Mouse (Mus musculus): Measurements from ENCODE around the gene Celf2. TPM values are rescaled to one million over a fixed set of nuclear protein-coding genes. Genes with fewer than 3 reads are reported as not detected.

Celf2 gene
- polyA plus RNA-seq, 1 experiment from 2014 or later, result 16.5 TPM

DNA sequence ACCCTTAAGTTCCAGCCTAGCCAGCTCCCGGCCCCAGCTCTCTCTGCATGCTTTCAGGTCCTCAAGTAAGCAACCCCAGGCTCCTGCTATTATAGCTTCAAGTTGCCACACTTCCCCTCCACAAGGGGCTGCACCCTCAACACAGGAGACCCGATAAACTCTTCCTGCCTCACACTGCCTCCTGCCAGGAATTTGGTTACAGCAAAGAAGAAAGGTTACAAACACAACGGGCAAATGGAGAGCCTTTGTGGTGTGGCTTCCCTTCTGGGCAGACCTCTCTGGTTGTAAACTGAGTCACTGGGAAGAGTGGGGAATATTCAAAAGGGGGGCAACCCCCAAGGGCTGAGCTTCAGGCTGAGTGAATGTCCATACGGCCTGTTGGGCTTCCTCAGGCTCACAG lies 983.1 kb downstream of the Celf2 start:
- no peaks in the 10 kb centered on the region for H3K9me3 ChIP-seq (ENCODE audit: low read length)
- H3K9ac ChIP-seq (replicated peaks; ENCODE audit: low read length), result no peak overlapping the region
- no peak overlapping the region for H3K4me3 ChIP-seq (ENCODE audit: low read length)
- WGBS, result 42% methylated on average over 4 of the region's 4 CpGs
- no peak overlapping the region for H3K4me2 ChIP-seq (replicated peaks; ENCODE audit: low read depth, low read length)
- no peaks in the 10 kb centered on the region for H3K36me3 ChIP-seq (ENCODE audit: insufficient read depth, low read length)
- no peaks in the 10 kb centered on the region for H3K4me1 ChIP-seq (ENCODE audit: insufficient read depth, low read length)
- no peak overlapping the region for H3K27ac ChIP-seq (ENCODE audit: low read length)
- H3K27me3 ChIP-seq (ENCODE audit: insufficient read depth, low read length), result no peaks in the 10 kb centered on the region
- no peak for ATAC-seq (ENCODE audit: low FRiP score, low TSS enrichment)

DNA sequence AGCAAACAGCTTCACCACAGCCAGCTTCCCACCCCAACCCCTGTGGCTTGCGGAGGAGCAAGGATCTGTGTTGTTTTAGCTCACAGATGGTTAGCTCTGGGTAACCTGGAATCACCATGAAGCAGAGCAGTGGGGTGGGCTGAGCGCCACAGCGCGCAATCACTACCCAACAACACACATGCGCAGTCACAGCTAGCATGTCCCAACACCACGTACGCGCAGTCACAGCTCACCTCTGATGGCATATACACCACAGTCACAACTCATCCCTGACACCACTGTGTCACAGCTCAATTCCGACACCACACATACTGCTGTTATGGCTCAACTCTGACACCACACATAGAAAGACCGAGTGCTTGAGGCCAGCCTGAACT lies 985.5 kb downstream of the Celf2 start:
- ATAC-seq (ENCODE audit: low FRiP score, low TSS enrichment), result no peak
- Histone ChIP-seq H3K4me1 (ENCODE audit: insufficient read depth, low read length) (no peaks in the 10 kb centered on the region), H3K27me3 (ENCODE audit: insufficient read depth, low read length) (no peaks in the 10 kb centered on the region), H3K9ac (replicated peaks; ENCODE audit: low read length) (no peak overlapping the region), H3K4me3 (ENCODE audit: low read length) (no peak overlapping the region), H3K4me2 (replicated peaks; ENCODE audit: low read depth, low read length) (no peak overlapping the region), H3K9me3 (ENCODE audit: low read length) (no peaks in the 10 kb centered on the region), H3K27ac (ENCODE audit: low read length) (no peak overlapping the region), H3K36me3 (ENCODE audit: insufficient read depth, low read length) (no peaks in the 10 kb centered on the region)
- WGBS, result 89% methylated on average over 10 of the region's 10 CpGs

DNA sequence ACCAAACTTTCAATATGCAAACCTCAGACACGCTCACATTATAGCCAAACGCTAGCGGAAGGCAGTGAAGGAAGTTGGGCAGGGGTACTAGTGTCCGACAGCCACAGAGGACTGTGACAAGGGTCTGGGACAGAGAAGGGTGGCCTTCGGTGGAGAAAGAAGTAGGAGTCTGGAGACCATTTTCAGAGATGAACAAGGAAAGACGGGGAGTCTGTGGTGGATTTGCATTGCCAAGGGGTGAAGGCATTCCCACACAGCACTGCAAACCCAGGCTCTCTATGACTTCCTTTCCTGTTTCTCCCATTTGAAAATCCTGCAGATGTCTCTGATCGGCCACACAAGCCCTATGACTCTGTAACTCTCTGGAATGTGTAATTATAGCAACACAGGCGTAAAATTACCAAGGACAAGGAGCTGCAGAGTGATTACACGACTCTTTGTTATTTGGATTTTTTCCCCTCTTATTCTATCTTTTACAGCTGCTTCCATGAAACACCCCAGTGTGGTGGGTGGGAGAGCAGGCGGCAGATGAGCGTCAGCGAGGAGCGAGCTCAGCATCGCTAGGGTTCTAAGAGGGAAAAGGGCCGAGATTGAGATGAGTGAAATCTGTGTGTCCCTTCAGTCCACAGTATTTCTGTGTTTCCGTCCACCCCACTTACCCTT lies 986.0 kb downstream of the Celf2 start:
- H3K4me2 ChIP-seq (replicated peaks; ENCODE audit: low read depth, low read length), result no peak overlapping the region
- no peak overlapping the region for H3K27ac ChIP-seq (ENCODE audit: low read length)
- no peaks in the 10 kb centered on the region for H3K36me3 ChIP-seq (ENCODE audit: insufficient read depth, low read length)
- no peak for ATAC-seq (ENCODE audit: low FRiP score, low TSS enrichment)
- 76% methylated on average over 16 of the region's 16 CpGs for WGBS
- no peaks in the 10 kb centered on the region for H3K4me1 ChIP-seq (ENCODE audit: insufficient read depth, low read length)
- H3K9me3 ChIP-seq (ENCODE audit: low read length), result no peaks in the 10 kb centered on the region
- H3K27me3 ChIP-seq (ENCODE audit: insufficient read depth, low read length), result no peaks in the 10 kb centered on the region
- no peak overlapping the region for H3K9ac ChIP-seq (replicated peaks; ENCODE audit: low read length)
- no peak overlapping the region for H3K4me3 ChIP-seq (ENCODE audit: low read length)

DNA sequence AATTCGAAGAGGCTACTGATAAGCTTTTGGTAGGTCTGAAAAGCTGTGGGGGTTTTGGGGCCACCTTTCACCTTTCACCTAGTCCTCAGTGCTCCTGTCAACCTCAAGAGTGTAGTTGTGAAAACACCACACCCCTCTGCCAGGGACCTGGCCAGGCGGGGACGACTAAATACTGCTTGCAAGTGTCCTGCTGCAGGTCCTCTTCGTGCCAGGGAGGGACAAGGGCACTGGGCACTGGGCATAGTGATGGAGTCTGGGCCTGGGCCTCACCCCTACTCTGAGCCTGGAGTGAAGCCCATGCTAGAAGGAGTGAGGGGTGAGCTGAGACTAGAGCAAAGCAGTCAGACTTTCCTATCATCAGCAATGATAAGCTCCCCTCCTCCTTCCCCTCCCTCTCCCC lies 987.0 kb downstream of the Celf2 start:
- ATAC-seq (ENCODE audit: low FRiP score, low TSS enrichment), result no peak
- H3K36me3 ChIP-seq (ENCODE audit: insufficient read depth, low read length), result no peaks in the 10 kb centered on the region
- no peak overlapping the region for H3K4me3 ChIP-seq (ENCODE audit: low read length)
- no peaks in the 10 kb centered on the region for H3K4me1 ChIP-seq (ENCODE audit: insufficient read depth, low read length)
- H3K9me3 ChIP-seq (ENCODE audit: low read length), result no peaks in the 10 kb centered on the region
- no peak overlapping the region for H3K27ac ChIP-seq (ENCODE audit: low read length)
- WGBS, result 85% methylated on average over 4 of the region's 4 CpGs
- no peak overlapping the region for H3K4me2 ChIP-seq (replicated peaks; ENCODE audit: low read depth, low read length)
- no peaks in the 10 kb centered on the region for H3K27me3 ChIP-seq (ENCODE audit: insufficient read depth, low read length)
- no peak overlapping the region for H3K9ac ChIP-seq (replicated peaks; ENCODE audit: low read length)

DNA sequence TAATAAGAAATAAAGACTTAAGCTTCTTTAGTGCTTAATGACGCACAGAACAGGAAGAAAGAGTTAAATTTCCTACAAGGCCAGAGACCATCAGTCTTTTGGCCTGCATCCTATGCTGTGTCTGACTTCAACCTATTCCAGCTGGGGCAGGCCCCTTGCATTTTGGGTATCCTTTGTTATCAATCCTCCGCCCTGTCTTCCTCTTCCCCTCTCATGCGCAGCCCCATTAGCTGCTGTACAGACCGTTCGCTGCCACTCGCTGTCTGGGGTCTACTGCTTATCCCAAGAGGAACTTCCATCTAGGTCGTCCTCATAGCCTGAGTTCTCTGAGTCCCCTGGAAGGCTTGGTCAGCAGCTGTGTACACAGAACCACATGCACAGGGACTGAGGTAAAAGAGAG lies 996.2 kb downstream of the Celf2 start:
- no peaks in the 10 kb centered on the region for H3K36me3 ChIP-seq (ENCODE audit: insufficient read depth, low read length)
- ATAC-seq (ENCODE audit: low FRiP score, low TSS enrichment), result no peak
- H3K9ac ChIP-seq (replicated peaks; ENCODE audit: low read length), result no peak overlapping the region
- WGBS, result 48% methylated on average over 7 of the region's 7 CpGs
- no peaks in the 10 kb centered on the region for H3K4me1 ChIP-seq (ENCODE audit: insufficient read depth, low read length)
- no peak overlapping the region for H3K4me2 ChIP-seq (replicated peaks; ENCODE audit: low read depth, low read length)
- no peak overlapping the region for H3K27ac ChIP-seq (ENCODE audit: low read length)
- H3K4me3 ChIP-seq (ENCODE audit: low read length), result no peak overlapping the region
- no peaks in the 10 kb centered on the region for H3K9me3 ChIP-seq (ENCODE audit: low read length)
- H3K27me3 ChIP-seq (ENCODE audit: insufficient read depth, low read length), result no peaks in the 10 kb centered on the region

DNA sequence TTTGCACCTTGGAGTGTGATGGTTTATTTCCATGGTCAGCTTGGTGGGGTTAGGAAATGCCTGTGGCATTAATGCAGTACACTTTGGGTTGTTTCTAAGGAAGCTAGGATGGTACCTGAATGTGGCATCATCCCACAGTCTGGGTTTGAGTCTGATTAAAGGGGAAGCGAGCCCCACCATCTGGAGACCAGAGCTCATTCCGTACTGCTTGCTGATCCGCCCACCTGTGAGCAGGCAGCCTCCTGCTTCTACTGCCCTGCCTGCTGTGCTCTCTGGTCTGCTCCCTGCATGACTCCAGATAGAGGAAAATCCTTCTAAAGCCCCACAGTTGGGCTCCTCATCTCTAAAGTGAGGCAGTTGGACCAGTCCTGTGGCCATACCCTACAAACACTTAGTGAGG lies 1002.3 kb downstream of the Celf2 start:
- Histone ChIP-seq H3K27ac (ENCODE audit: low read length) (no peak overlapping the region), H3K9ac (replicated peaks; ENCODE audit: low read length) (no peak overlapping the region), H3K4me2 (replicated peaks; ENCODE audit: low read depth, low read length) (no peak overlapping the region), H3K9me3 (ENCODE audit: low read length) (no peaks in the 10 kb centered on the region), H3K27me3 (ENCODE audit: insufficient read depth, low read length) (no peaks in the 10 kb centered on the region), H3K4me3 (ENCODE audit: low read length) (no peak overlapping the region), H3K36me3 (ENCODE audit: insufficient read depth, low read length) (no peaks in the 10 kb centered on the region), H3K4me1 (ENCODE audit: insufficient read depth, low read length) (0 out of 2 replicates have a peak, but pooled peaks cover 4% of the 10 kb centered on the region)
- no peak for ATAC-seq (ENCODE audit: low FRiP score, low TSS enrichment)
- 66% methylated on average over 3 of the region's 3 CpGs for WGBS

DNA sequence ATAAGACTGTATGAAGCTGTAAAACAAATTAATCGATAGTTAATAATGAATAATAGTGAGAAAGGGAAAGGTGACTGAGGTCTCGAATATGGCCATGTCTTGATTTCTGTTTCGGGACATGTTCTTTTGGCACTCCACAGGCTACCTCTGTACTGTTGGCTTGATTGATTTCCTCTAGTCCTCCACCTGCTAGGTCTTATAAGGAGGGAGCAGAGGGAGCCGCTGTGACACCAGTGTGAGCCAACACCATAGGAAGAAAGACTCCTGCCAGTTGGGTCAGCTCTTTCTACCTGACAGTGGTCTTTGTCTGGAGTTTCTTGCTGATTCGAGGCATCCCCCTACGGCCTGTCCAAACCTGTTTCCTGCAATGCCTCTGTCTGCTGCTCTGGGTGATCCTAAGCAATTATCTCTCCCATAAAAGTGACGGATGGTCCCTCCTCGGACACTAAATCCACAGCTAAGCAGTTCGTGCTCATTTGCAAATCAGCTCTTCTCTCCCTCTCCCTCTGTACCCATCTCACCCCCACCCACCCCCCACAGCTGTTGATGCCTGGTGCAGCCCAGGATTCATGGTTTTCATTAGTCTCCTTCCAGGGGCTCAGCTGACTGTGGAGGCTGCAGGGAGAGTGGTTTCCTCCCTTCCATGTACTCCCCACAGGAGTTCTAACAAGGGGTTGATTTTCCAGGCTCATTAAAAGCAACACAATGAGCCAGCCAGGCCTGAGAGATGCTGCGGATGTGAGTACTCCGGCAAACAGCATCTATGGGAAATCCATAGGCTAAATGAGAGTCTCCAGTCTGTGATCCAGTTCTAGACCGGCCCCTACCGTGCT lies 1003.2 kb downstream of the Celf2 start:
- Histone ChIP-seq H3K9me3 (ENCODE audit: low read length) (no peaks in the 10 kb centered on the region), H3K27me3 (ENCODE audit: insufficient read depth, low read length) (no peaks in the 10 kb centered on the region), H3K4me3 (ENCODE audit: low read length) (no peak overlapping the region), H3K9ac (replicated peaks; ENCODE audit: low read length) (no peak overlapping the region), H3K36me3 (ENCODE audit: insufficient read depth, low read length) (no peaks in the 10 kb centered on the region), H3K27ac (ENCODE audit: low read length) (no peak overlapping the region), H3K4me2 (replicated peaks; ENCODE audit: low read depth, low read length) (no peak overlapping the region), H3K4me1 (ENCODE audit: insufficient read depth, low read length) (0 out of 2 replicates have a peak, but pooled peaks cover 4% of the 10 kb centered on the region)
- ATAC-seq (ENCODE audit: low FRiP score, low TSS enrichment), result peak; percentile 91
- WGBS, result 30% methylated on average over 13 of the region's 13 CpGs

DNA sequence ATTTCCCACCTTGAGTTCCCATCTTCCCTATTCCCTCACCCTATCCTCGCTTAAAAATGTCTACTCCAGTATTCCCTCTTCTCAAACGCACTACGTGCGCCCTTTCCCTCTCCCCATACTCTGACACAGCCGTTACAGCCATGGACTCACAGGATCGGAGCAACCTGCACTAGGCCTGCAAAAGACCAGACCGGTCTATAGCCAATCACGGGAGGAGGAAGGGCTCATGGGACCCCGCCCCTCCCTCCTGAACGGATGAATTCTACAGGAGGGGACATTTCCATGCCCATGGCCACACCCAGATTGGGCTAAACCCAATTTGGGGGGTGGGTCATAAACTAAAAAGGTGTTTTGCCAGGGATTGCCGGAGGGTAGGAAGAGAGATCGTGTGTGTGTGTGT lies 1003.8 kb downstream of the Celf2 start:
- Histone ChIP-seq H3K9ac (replicated peaks; ENCODE audit: low read length) (no peak overlapping the region), H3K9me3 (ENCODE audit: low read length) (no peaks in the 10 kb centered on the region), H3K27me3 (ENCODE audit: insufficient read depth, low read length) (no peaks in the 10 kb centered on the region), H3K27ac (ENCODE audit: low read length) (no peak overlapping the region), H3K36me3 (ENCODE audit: insufficient read depth, low read length) (no peaks in the 10 kb centered on the region), H3K4me3 (ENCODE audit: low read length) (no peak overlapping the region), H3K4me1 (ENCODE audit: insufficient read depth, low read length) (0 out of 2 replicates have a peak, but pooled peaks cover 4% of the 10 kb centered on the region), H3K4me2 (replicated peaks; ENCODE audit: low read depth, low read length) (no peak overlapping the region)
- peak; percentile 29; the same call in 1 of the 2 replicates for ATAC-seq (ENCODE audit: low FRiP score, low TSS enrichment)
- 82% methylated on average over 12 of the region's 12 CpGs for WGBS

DNA sequence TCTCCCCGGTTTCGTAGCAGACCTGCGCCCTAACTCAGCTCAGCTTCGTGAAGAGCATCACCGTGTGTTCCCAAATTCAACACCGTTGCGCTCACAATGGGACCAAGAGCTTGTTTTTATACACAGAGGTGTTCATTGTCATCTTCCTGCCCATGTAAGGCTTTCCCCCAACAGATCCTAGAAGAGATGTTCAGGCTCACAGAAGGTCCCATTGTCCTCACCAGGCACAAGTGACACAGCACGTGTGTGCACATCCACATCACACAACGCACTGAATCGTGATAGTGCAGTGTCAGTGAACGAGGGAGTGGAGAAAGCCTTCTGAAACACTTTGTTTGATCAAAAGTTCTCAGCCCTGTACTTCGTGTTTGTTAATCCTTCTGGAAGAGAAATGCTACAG lies 1011.3 kb downstream of the Celf2 start:
- no peak overlapping the region for H3K27ac ChIP-seq (ENCODE audit: low read length)
- no peaks in the 10 kb centered on the region for H3K27me3 ChIP-seq (ENCODE audit: insufficient read depth, low read length)
- H3K4me2 ChIP-seq (replicated peaks; ENCODE audit: low read depth, low read length), result no peak overlapping the region
- no peaks in the 10 kb centered on the region for H3K4me1 ChIP-seq (ENCODE audit: insufficient read depth, low read length)
- no peaks in the 10 kb centered on the region for H3K9me3 ChIP-seq (ENCODE audit: low read length)
- no peak overlapping the region for H3K9ac ChIP-seq (replicated peaks; ENCODE audit: low read length)
- no peak overlapping the region for H3K4me3 ChIP-seq (ENCODE audit: low read length)
- 87% methylated on average over 12 of the region's 12 CpGs for WGBS
- H3K36me3 ChIP-seq (ENCODE audit: insufficient read depth, low read length), result no peaks in the 10 kb centered on the region
- no peak for ATAC-seq (ENCODE audit: low FRiP score, low TSS enrichment)

DNA sequence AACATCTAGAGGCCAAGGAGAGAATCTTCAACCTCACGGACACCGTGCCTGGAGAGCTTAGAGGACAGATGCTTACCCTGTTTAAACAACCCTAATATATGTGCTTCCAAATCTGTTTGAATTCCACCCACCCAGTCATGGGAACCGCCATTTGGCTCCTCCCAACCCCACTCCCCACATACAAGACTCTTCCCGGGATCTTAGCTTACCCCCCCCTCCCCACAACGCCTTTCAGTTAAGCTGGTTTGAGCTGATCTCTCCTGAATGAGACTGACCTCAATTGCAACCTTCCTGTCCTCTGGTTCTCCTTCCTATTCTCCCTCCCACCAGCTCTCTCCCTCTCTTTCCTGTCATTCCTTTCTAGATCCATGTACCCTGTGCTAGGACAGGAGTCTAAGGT lies 1011.7 kb downstream of the Celf2 start:
- Histone ChIP-seq H3K4me1 (ENCODE audit: insufficient read depth, low read length) (no peaks in the 10 kb centered on the region), H3K4me2 (replicated peaks; ENCODE audit: low read depth, low read length) (no peak overlapping the region), H3K9me3 (ENCODE audit: low read length) (no peaks in the 10 kb centered on the region), H3K27ac (ENCODE audit: low read length) (no peak overlapping the region), H3K36me3 (ENCODE audit: insufficient read depth, low read length) (no peaks in the 10 kb centered on the region), H3K4me3 (ENCODE audit: low read length) (no peak overlapping the region), H3K9ac (replicated peaks; ENCODE audit: low read length) (no peak overlapping the region), H3K27me3 (ENCODE audit: insufficient read depth, low read length) (no peaks in the 10 kb centered on the region)
- ATAC-seq (ENCODE audit: low FRiP score, low TSS enrichment), result 0 out of 2 replicates have a peak, but pooled peaks have one; percentile 15
- WGBS, result 58% methylated on average over 5 of the region's 5 CpGs

Data from kidney, embryonic 16.5 days (tissue).